Mouse (Mus musculus): ENCODE measurements around the gene A3galt2. TPM values are rescaled to one million over a fixed set of nuclear protein-coding genes. Genes with fewer than 3 reads are reported as not detected.

Gene A3galt2
- total and polyA plus RNA-seq, 2 experiments from 2014 or later = 0.05 to 0.38 TPM

- Histone ChIP-seq H3K4me3 (ENCODE audit: low read depth, low read length) (peak within 1 kb of the TSS; percentile 72), H3K27me3 (ENCODE audit: insufficient read depth, low read length) (no peaks in the 10 kb centered on the region), H3K9ac (replicated peaks; ENCODE audit: low read length, poor library complexity, severe bottlenecking) (peak within 1 kb of the TSS; percentile 95), H3K4me2 (ENCODE audit: low read depth, low read length, poor library complexity, severe bottlenecking) (peak within 1 kb of the TSS; percentile 97), H3K4me1 (ENCODE audit: insufficient read depth, low read length) (peaks cover 20% of the 10 kb centered on the region), H3K9me3 (ENCODE audit: low read length) (no peaks in the 10 kb centered on the region), H3K27ac (ENCODE audit: low read depth, low read length) (peak within 1 kb of the TSS; percentile 85), H3K36me3 (ENCODE audit: insufficient read depth, low read length) (no peaks in the 10 kb centered on the region)
- 1% methylated on average over 41 of the region's 111 CpGs for WGBS
- ATAC-seq (ENCODE audit: low FRiP score) (peak; percentile 55), DNase-seq (ENCODE audit: low spot score) (peak; percentile 58)
- no peak for TF ChIP-seq CTCF (IDR thresholded peaks at IDR 0.05)
Measured at GRCm38 (mm10) chr4:128806043-128806826, 51.1 kb downstream of the A3galt2 start, which contains the start of gene Zfp362. TSS of gene Zfp362 (minus strand) at chr4:128806045.

GRCm38 (mm10) chr4:128806827-128807179 lies 51.6 kb downstream of the A3galt2 start:
- ATAC-seq (ENCODE audit: low FRiP score) (0 out of 2 replicates have a peak, but pooled peaks have one; percentile 11), DNase-seq (ENCODE audit: low spot score) (peak; percentile 68)
- H3K9me3 ChIP-seq (ENCODE audit: low read length) = no peaks in the 10 kb centered on the region
- peak overlapping the region; percentile 97 for H3K4me2 ChIP-seq (ENCODE audit: low read depth, low read length, poor library complexity, severe bottlenecking)
- peak overlapping the region; percentile 85 for H3K27ac ChIP-seq (ENCODE audit: low read depth, low read length)
- H3K4me1 ChIP-seq (ENCODE audit: insufficient read depth, low read length) = peaks cover 21% of the 10 kb centered on the region
- peak; percentile 20; the same call in 1 of the 2 replicates for TF ChIP-seq CTCF (IDR thresholded peaks at IDR 0.05)
- no peaks in the 10 kb centered on the region for H3K27me3 ChIP-seq (ENCODE audit: insufficient read depth, low read length)
- WGBS = 0% methylated on average over 14 of the region's 15 CpGs
- H3K9ac ChIP-seq (replicated peaks; ENCODE audit: low read length, poor library complexity, severe bottlenecking) = peak overlapping the region; percentile 95
- H3K4me3 ChIP-seq (ENCODE audit: low read depth, low read length) = peak overlapping the region; percentile 72
- no peaks in the 10 kb centered on the region for H3K36me3 ChIP-seq (ENCODE audit: insufficient read depth, low read length)

- peak overlapping the region; percentile 43 for H3K4me3 ChIP-seq (ENCODE audit: low read depth, low read length)
- WGBS = 13% methylated on average over 16 of the region's 16 CpGs
- DNase-seq (ENCODE audit: low spot score) (peak; percentile 95), ATAC-seq (ENCODE audit: low FRiP score) (peak; percentile 92)
- H3K27ac ChIP-seq (ENCODE audit: low read depth, low read length) = peak overlapping the region; percentile 62
- H3K9me3 ChIP-seq (ENCODE audit: low read length) = no peaks in the 10 kb centered on the region
- H3K4me1 ChIP-seq (ENCODE audit: insufficient read depth, low read length) = peaks cover 8% of the 10 kb centered on the region
- H3K4me2 ChIP-seq (ENCODE audit: low read depth, low read length, poor library complexity, severe bottlenecking) = peak overlapping the region; percentile 68
- peak overlapping the region; percentile 50 for H3K9ac ChIP-seq (replicated peaks; ENCODE audit: low read length, poor library complexity, severe bottlenecking)
- peaks cover 2% of the 10 kb centered on the region; the same call in 1 of the 2 replicates for H3K36me3 ChIP-seq (ENCODE audit: insufficient read depth, low read length)
- TF ChIP-seq CTCF (IDR thresholded peaks at IDR 0.05) = peak; percentile 34
- H3K27me3 ChIP-seq (ENCODE audit: insufficient read depth, low read length) = no peaks in the 10 kb centered on the region
Measured at GRCm38 (mm10) chr4:128811382-128812056, 56.4 kb downstream of the A3galt2 start.

- H3K4me3 ChIP-seq (ENCODE audit: low read depth, low read length) = no peak overlapping the region
- peaks cover 3% of the 10 kb centered on the region; the same call in 1 of the 2 replicates for H3K4me1 ChIP-seq (ENCODE audit: insufficient read depth, low read length)
- H3K27me3 ChIP-seq (ENCODE audit: insufficient read depth, low read length) = no peaks in the 10 kb centered on the region
- H3K4me2 ChIP-seq (ENCODE audit: low read depth, low read length, poor library complexity, severe bottlenecking) = no peak overlapping the region
- no peak for DNase-seq (ENCODE audit: low spot score)
- H3K9ac ChIP-seq (replicated peaks; ENCODE audit: low read length, poor library complexity, severe bottlenecking) = no peak overlapping the region
- no peak for TF ChIP-seq CTCF (IDR thresholded peaks at IDR 0.05)
- no peak overlapping the region for H3K27ac ChIP-seq (ENCODE audit: low read depth, low read length)
- peaks cover 2% of the 10 kb centered on the region; the same call in 1 of the 2 replicates for H3K36me3 ChIP-seq (ENCODE audit: insufficient read depth, low read length)
- no peak for ATAC-seq (ENCODE audit: low FRiP score)
- no peaks in the 10 kb centered on the region for H3K9me3 ChIP-seq (ENCODE audit: low read length)
- WGBS = 65% methylated on average over 7 of the region's 7 CpGs
Measured at GRCm38 (mm10) chr4:128817011-128817410, 61.8 kb downstream of the A3galt2 start.

Other genes with a start within 250 kb of the A3galt2 start
- 12.3 and 16.6 TPM in 2 replicates for gene Zscan20, start 145.3 kb upstream of the A3galt2 start, total RNA-seq (2014; rRNA removed)
- 1.9 and 2.5 TPM in 2 replicates for gene Zscan20, start 145.3 kb upstream of the A3galt2 start, polyA plus RNA-seq (2015; fragmentation: Nextera tagmentation; extraction: Ambion mirVana)
- gene Tlr12, start 136.7 kb upstream of the A3galt2 start, total RNA-seq (2014; rRNA removed) = 1.3 and 2.1 TPM in 2 replicates
- gene Tlr12, start 136.7 kb upstream of the A3galt2 start, polyA plus RNA-seq (2015; fragmentation: Nextera tagmentation; extraction: Ambion mirVana) = 0.71 and 1.1 TPM in 2 replicates
- 64.3 and 66.1 TPM in 2 replicates for gene Phc2, start 100.7 kb upstream of the A3galt2 start, total RNA-seq (2014; rRNA removed)
- 31.4 and 34.8 TPM in 2 replicates for gene Phc2, start 100.7 kb upstream of the A3galt2 start, polyA plus RNA-seq (2015; fragmentation: Nextera tagmentation; extraction: Ambion mirVana)
- 26.7 and 33.3 TPM in 2 replicates for gene Zfp362, start 50.7 kb downstream of the A3galt2 start, total RNA-seq (2014; rRNA removed)
- 24.8 and 27.0 TPM in 2 replicates for gene Zfp362, start 50.7 kb downstream of the A3galt2 start, polyA plus RNA-seq (2015; fragmentation: Nextera tagmentation; extraction: Ambion mirVana)
- 22.3 and 25.2 TPM in 2 replicates for gene Trim62, start 128.2 kb downstream of the A3galt2 start, total RNA-seq (2014; rRNA removed)
- gene Trim62, start 128.2 kb downstream of the A3galt2 start, polyA plus RNA-seq (2015; fragmentation: Nextera tagmentation; extraction: Ambion mirVana) = 25.9 and 26.8 TPM in 2 replicates
- 20.2 and 29.3 TPM in 2 replicates for gene Azin2, start 207.1 kb downstream of the A3galt2 start, total RNA-seq (2014; rRNA removed)
- 21.7 and 28.5 TPM in 2 replicates for gene Azin2, start 207.1 kb downstream of the A3galt2 start, polyA plus RNA-seq (2015; fragmentation: Nextera tagmentation; extraction: Ambion mirVana)
- gene Ak2, start 236.6 kb downstream of the A3galt2 start, total RNA-seq (2014; rRNA removed) = 28.8 and 31.0 TPM in 2 replicates
- gene Ak2, start 236.6 kb downstream of the A3galt2 start, polyA plus RNA-seq (2015; fragmentation: Nextera tagmentation; extraction: Ambion mirVana) = 66.0 and 67.1 TPM in 2 replicates

Data from midbrain, postnatal 0 days (tissue).